Mouse (Mus musculus) left cerebral cortex, adult 11 months (tissue): Measurements from ENCODE around the gene Rtl10.
"Not testable (repeated sequence)": the region's sequence is repeated elsewhere in the genome, so short reads cannot be mapped to it uniquely, and the experiment has no call there.

Experiments
- DNase-seq: peaks from one replicate; pipeline ENCODE4 v3.0.0; 2022; ENCODE audit warnings: low spot score

The Rtl10 gene

DNA sequence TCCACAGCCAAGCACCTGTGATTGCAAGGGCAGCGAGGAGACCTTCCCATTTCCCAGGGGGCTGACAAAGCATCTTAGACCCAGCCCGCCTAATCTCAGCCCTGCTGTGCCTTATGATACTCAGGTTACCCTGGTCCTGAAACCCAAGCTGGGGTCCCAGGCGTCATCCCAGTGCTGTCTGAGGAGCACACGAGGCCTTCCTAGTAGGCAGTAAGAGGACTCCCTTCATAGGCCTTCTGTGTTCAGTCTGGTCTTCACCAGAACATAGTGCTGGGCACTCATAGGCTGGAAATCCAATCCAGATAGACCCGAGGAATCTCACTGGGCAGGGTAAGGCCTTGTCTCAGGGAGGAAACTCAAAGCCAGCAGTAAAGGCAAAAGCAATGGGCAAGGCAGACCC is 14.9 kb upstream of the Rtl10 start:
- no peak for DNase-seq

DNA sequence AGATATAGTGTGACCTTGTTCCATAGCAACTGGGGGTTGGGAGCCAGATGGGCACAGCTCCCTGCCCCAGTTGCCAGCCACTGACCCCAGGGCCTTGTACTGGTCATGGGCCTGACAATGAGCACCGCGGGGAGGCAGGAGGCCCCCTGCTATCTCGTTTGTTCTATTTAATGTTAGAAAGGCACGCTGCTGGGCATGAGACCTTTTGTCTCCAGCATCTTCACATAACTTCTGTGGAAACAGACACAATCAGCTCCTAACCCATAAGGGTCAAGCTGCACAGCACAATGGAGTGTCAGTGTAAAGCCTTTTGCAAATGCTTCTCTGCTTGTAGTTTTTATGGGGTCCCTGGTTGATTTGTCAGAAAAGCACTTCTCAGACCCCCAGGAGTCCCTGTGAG is 14.3 kb upstream of the Rtl10 start:
- DNase-seq = no peak

DNA sequence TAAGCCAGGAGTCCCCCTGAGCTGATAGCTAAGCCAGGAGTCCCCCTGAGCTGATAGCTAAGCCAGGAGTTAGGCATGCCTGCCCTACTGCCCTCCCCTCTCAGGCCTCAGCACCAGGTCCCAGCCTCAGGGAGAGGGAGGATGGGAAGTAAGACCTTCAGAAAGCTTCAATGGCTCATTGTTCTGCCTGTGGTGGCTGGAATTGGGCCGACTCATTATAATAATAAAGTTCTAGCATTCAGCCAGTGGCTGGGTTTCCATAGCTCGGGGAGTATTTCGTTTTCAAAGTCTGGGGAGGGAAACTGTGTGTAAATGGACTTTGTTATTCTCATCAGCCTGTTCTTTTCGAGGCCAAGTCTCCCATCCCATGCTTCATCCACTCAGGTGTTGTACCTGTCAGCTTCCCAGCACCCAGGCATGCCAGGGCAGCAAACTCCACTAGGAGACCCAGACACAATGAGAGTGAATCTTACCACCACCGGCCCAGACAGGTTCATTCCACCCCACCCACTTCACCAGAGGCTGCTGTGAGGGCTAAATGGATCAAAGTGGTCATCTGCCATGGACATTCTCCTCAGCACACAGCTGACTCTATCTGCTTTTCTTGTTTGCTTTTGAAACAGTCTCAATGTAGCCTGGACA is 13.8 kb upstream of the Rtl10 start:
- DNase-seq = no peak

DNA sequence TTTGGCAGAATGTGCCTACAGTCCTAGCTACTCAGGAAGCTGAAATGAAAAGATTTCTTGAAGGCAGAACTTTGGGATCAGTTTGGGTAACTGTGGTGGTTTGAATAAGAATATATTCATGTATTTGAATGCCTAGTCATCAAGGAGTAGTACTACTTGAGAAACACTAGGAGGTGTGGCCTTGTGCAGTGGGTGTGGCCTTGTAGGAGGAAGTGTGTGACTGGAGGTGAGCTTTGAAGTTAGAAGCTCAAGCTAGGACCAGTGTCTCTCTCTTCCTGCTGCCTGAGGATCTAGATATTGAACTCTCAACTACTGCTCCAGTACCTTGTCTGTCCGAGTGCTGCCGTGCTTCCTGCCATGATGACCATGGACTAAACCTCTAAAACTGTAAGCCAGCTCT is 12.6 kb upstream of the Rtl10 start:
- no peak for DNase-seq

- DNase-seq = no peak
These were observed 8.4 kb upstream of the Rtl10 start for GRCm38 (mm10) chr16:18490281-18490680.

- no peak for DNase-seq
These were observed 7.8 kb upstream of the Rtl10 start for GRCm38 (mm10) chr16:18490894-18491293.

GRCm38 (mm10) chr16:18497865-18498515 is 711 bp upstream of the Rtl10 start:
- DNase-seq = peak; percentile 32

DNA sequence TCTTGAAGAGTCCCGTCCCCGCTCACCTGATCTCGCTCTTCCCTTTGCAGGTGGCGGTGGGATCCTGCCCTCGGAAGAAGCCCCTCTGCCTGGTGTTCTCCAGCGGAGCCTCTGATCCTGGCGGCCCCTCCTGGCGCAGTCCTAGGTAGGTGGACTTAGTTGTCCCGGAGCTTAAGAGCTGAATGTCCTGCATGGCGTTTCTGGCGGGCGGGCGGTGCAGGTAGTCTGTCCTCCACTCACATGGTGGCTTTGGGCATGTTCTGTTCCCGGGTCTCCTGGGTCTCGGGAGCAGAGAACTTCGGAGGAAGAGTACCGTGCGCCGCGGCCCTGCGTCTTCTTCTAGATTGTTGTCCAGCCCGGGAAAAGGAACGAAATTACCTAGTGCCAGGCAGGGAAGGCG is 295 bp downstream of the Rtl10 start:
- peak; percentile 8 for DNase-seq

DNA sequence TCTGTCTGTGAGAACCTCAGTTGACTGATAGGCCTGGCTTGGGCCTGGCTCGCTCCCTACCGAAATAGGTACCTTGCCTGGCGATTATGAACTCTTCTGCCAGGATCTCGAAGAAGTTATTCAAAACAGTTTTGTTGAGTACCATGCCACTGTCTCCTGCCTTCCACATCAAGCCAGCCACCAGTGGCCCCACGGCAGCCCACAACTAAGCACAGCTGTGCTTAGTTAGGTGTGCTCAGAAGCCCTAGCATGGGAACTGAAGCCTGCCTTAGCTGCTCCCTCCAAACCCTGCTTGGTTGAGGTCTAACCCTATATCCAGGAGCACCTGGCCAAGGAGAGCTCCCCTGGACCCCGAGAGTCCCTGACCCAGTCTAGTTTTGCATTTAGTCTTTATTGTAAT is 2.8 kb downstream of the Rtl10 start:
- DNase-seq = no peak

- no peak for DNase-seq
These were observed 5.1 kb downstream of the Rtl10 start for GRCm38 (mm10) chr16:18503566-18504342.

- no peak for DNase-seq
These were observed 8.0 kb downstream of the Rtl10 start for GRCm38 (mm10) chr16:18506524-18507199.

- no peak for DNase-seq
These were observed 8.5 kb downstream of the Rtl10 start for GRCm38 (mm10) chr16:18507200-18507549.

- DNase-seq = no peak
These were observed 13.0 kb downstream of the Rtl10 start for GRCm38 (mm10) chr16:18511741-18512140.

DNA sequence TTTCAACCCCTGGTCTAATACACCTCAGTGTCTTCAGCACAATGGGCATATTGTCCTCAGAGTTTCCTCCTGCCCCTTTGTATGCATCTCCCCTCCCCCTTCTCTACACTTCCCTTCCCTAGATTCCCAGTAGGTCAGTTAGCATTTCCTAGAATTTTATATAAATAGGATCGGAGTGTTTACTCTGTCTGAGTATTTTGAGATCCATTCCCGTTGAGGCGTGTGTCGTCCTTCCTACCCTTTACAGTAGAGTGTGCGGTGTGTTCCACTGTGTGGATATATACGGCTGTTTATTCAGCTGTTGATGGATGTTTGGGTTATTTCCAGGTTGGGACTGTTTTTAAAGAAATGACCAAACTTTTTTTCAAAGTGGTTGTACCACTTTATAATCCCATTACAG is 14.8 kb downstream of the Rtl10 start:
- no peak for DNase-seq

- DNase-seq = peak; percentile 21
These were observed 19.4 kb downstream of the Rtl10 start for GRCm38 (mm10) chr16:18518091-18518490.

- no peak for DNase-seq
These were observed 25.0 kb downstream of the Rtl10 start for GRCm38 (mm10) chr16:18523563-18524245.

DNA sequence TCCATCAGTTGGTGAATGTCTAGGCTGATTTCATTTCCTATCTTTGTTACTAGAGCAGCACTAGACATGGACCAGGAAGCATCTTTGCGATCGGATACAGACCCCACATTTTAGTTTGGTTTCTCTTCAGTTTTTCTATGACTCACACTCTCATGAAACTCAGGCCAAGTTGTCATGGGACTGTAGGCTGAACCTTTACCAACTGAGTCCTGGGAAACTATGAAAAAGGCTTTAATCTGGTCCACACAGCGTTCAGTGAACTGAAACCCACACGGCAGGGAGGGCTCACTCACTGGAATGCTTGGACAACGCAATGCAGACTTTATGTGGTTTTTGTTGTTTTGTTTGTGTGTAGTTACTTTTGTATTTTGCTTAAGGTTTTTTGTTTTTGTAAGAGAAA is 30.0 kb downstream of the Rtl10 start:
- DNase-seq = no peak

DNA sequence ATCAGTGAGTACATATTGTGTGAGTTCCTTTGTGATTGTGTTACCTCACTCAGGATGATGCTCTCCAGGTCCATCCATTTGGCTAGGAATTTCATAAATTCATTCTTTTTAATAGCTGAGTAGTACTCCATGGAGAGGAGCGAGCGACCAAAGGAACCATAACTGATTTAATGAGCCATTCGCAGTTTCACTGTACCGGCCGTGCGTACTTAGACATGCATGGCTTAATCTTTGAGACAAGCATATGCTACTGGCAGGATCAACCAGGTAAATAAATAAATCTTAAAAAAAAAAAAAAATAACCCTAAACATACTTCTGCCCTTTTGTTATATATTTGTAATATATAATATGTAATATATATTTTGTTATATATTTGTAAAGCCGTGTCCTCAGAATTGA is 34.4 kb downstream of the Rtl10 start:
- not testable (repeated sequence) for DNase-seq

- DNase-seq = no peak
These were observed 38.8 kb downstream of the Rtl10 start for GRCm38 (mm10) chr16:18537407-18537990.

DNA sequence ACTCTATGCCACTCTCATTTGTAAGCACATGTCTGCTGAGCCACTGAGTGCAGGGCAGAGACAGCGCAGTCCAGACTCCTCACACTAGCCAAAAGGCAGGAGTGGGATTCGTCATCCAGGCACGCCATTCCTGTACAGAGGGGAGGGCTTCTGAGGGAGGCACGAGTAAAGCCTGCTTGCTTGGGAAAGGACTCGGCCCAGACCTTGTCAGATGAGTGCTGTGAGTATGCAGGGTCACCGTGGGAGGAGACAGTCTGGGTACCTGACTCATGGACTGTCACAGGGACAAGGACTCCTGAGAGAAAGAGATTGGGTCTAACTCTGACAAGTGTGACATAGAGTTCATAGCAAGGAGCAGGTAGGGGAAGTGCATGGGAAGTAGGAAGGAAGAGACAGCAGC is 40.6 kb downstream of the Rtl10 start:
- no peak for DNase-seq

- no peak for DNase-seq
These were observed 44.6 kb downstream of the Rtl10 start for GRCm38 (mm10) chr16:18543151-18543829.
